Mouse (Mus musculus): ENCODE measurements around the gene S100a13. TPM values are rescaled to one million over a fixed set of nuclear protein-coding genes. Genes with fewer than 3 reads are reported as not detected.

S100a13 gene
- 159 and 167 TPM in 2 replicates for polyA plus RNA-seq (2015; fragmentation: Nextera tagmentation; extraction: Ambion mirVana)

DNA sequence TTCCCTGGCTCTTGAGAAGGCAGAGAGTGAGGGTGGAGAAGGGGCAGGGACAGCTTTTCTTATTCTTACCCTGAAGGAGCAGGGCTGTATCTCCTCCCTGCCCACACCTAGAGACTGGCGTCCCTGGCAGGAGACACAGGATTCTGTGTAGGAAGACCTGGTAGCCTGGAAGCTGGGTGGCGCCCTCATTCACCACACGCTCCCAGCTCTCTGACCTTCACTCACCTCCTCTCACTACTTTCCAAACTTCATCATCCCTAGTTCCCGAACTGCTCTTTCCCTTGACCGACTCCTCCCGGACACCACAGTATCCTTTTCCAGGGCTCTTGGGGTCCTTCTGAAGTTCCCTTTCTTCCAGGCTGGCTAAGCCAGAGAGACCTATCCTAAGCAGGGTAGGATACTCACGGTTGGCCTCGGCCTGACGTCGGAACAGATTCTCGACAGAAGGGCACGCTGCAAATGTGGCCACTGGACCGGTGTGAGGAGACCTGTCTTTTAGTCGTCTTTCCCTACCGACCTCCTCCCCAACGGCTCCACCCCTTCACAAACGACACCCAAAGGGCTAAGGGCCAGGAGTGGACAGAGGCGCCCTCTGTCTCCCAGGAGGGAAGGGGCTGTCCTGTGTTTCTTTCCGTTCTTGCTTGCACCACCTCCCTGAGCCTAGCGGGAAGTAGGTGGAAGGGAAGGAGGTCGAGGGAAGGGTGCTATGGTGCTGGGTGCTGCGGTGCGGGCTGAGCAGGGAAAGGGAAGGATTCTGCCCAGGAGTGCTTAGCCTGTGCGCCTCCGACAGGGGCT lies at the start of gene S100a13, which contains the start of gene S100a1:
TSS of gene S100a13 (plus strand) at position 640 of the 795 bp plus-strand sequence.
TSS of gene S100a1 (minus strand) at position 597 of the 795 bp plus-strand sequence.
- Histone ChIP-seq H3K4me3 (ENCODE audit: low read depth, low read length) (peak within 1 kb of the TSS; percentile 52), H3K27ac (ENCODE audit: low read length) (peak within 1 kb of the TSS; percentile 86), H3K27me3 (replicated peaks; ENCODE audit: insufficient read depth, low read length) (no peaks in the 10 kb centered on the region), H3K36me3 (ENCODE audit: insufficient read depth, low read length) (no peaks in the 10 kb centered on the region), H3K4me1 (ENCODE audit: insufficient read depth, low read depth, low read length) (peaks cover 13% of the 10 kb centered on the region; the same call in 1 of the 2 replicates), H3K9me3 (ENCODE audit: low read length) (no peaks in the 10 kb centered on the region), H3K4me2 (replicated peaks; ENCODE audit: low read depth, low read length) (peak within 1 kb of the TSS; percentile 93), H3K9ac (replicated peaks; ENCODE audit: low read depth) (peak within 1 kb of the TSS; percentile 64)
- peak; percentile 75 for TF ChIP-seq CTCF (IDR thresholded peaks at IDR 0.05)
- TF ChIP-seq EP300 (IDR thresholded peaks at IDR 0.05): no peak
- peak; percentile 75 for ATAC-seq
- DNase-seq (ENCODE audit: low spot score): peak; percentile 89
- WGBS: 4% methylated on average over 24 of the region's 25 CpGs

DNA sequence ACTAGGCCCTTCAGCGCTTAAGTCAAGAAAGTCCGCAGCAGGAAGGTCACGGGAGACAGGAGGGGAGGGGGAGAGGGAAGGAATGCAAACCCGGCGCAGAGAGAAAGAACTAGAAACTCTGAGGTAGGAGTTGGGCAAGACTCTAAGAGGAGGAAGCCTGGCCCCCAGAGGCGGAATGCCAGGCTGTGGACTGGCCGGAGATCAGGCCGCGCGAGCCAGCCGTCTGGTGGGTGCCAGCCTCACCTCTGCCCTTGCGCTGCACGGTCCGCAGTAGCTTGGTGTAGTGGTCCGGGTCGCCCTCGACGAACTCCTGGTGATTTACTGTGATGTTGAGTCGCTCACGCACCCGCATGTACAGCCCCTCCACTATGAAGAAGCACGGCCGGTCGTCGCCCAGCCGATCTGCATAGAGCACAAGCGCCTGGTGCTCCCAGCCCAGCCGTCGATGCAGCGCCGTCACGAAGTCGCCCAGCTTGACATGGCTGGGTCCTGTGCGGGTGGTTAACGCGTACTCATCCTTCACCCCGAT lies 49.6 kb upstream of the S100a13 start:
- H3K4me3 ChIP-seq (ENCODE audit: low read depth, low read length): peak overlapping the region; percentile 71
- no peaks in the 10 kb centered on the region for H3K36me3 ChIP-seq (ENCODE audit: insufficient read depth, low read length)
- DNase-seq (ENCODE audit: low spot score) (peak; percentile 94), ATAC-seq (peak; percentile 75)
- peak overlapping the region; percentile 89 for H3K27ac ChIP-seq (ENCODE audit: low read length)
- no peaks in the 10 kb centered on the region for H3K9me3 ChIP-seq (ENCODE audit: low read length)
- H3K4me1 ChIP-seq (ENCODE audit: insufficient read depth, low read depth, low read length): no peaks in the 10 kb centered on the region; the same call in 1 of the 2 replicates
- 6% methylated on average over 31 of the region's 37 CpGs for WGBS
- peak overlapping the region; percentile 74 for H3K9ac ChIP-seq (replicated peaks; ENCODE audit: low read depth)
- no peak for TF ChIP-seq EP300 (IDR thresholded peaks at IDR 0.05)
- no peak; the same call in 1 of the 2 replicates for TF ChIP-seq CTCF (IDR thresholded peaks at IDR 0.05)
- no peaks in the 10 kb centered on the region for H3K27me3 ChIP-seq (replicated peaks; ENCODE audit: insufficient read depth, low read length)
- peak overlapping the region; percentile 91 for H3K4me2 ChIP-seq (replicated peaks; ENCODE audit: low read depth, low read length)

DNA sequence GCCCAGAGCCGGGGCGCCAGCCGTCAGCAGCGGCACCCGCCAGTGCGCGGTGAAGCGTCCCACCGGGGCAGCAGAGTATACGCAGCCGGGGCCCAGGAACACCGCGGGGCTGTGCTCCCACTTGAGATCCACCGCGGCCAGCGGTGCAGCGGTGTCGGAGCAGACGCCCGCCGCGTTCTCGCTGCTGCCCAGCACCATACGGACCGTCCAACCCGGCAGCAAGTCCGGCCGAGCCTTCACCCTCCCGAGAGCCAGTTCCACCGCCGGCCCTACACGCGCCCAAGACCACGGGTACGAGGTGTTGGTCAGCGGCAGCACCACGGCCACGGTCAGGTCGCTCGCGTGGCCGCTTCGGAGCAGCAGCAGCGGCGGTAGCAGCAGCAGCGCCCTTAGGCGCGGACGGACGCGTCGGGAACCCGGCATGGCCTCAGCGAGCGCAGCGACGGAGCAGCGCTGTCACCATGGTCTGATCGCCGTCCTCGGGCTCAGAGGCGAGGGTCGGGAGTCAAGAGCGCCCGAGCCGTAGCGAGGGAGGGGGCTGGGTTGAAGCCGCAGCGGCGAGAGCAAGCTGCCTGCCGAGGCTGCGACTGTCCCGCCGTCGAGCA lies 49.1 kb upstream of the S100a13 start:
- DNase-seq (ENCODE audit: low spot score) (peak; percentile 31), ATAC-seq (peak; percentile 34)
- Histone ChIP-seq H3K36me3 (ENCODE audit: insufficient read depth, low read length) (no peaks in the 10 kb centered on the region), H3K9me3 (ENCODE audit: low read length) (no peaks in the 10 kb centered on the region), H3K27ac (ENCODE audit: low read length) (peak overlapping the region; percentile 89), H3K9ac (replicated peaks; ENCODE audit: low read depth) (peak overlapping the region; percentile 74), H3K4me1 (ENCODE audit: insufficient read depth, low read depth, low read length) (no peaks in the 10 kb centered on the region; the same call in 1 of the 2 replicates), H3K27me3 (replicated peaks; ENCODE audit: insufficient read depth, low read length) (no peaks in the 10 kb centered on the region), H3K4me3 (ENCODE audit: low read depth, low read length) (peak overlapping the region; percentile 71), H3K4me2 (replicated peaks; ENCODE audit: low read depth, low read length) (peak overlapping the region; percentile 91)
- no peak for TF ChIP-seq EP300 (IDR thresholded peaks at IDR 0.05)
- no peak for TF ChIP-seq CTCF (IDR thresholded peaks at IDR 0.05)
- under 1% methylated on average over 73 of the region's 75 CpGs for WGBS

DNA sequence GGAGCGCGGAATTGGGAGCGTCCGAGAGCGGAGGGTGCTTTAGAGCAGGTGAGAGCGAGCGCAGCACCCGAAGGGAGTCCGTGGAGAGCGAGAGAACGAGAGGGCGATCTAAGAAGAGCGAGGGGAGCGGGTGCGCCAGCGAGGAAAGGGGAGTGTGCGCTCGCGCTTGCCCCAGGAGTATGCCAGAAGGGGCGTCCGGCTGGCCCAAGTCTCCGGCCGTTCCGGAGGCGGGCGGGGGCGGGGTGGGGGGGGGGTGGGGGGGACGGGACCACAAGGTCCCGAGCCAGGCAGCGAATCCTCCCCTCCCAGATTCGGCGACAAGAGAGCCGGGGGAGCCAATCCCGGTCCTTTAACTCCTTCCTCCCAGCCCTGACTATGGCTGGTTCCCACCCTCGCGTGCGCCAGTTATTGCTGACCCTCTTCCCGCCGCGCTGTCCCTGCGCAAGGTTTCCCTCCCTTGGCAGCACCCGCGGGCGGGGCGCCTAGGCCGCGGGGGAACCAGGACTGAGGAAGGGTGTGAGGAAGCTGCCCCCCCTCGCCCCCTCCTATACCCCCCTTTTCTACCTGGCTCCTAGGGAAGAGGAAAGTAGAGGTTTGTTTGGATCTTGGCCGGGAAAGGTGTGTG lies 48.4 kb upstream of the S100a13 start, which contains the start of gene Npr1:
TSS of gene Npr1 (minus strand) at position 181 of the 625 bp plus-strand sequence.
- Histone ChIP-seq H3K9ac (replicated peaks; ENCODE audit: low read depth) (peak within 1 kb of the TSS; percentile 74), H3K4me3 (ENCODE audit: low read depth, low read length) (peak within 1 kb of the TSS; percentile 71), H3K9me3 (ENCODE audit: low read length) (no peaks in the 10 kb centered on the region), H3K4me1 (ENCODE audit: insufficient read depth, low read depth, low read length) (no peaks in the 10 kb centered on the region; the same call in 1 of the 2 replicates), H3K4me2 (replicated peaks; ENCODE audit: low read depth, low read length) (peak within 1 kb of the TSS; percentile 91), H3K27ac (ENCODE audit: low read length) (peak within 1 kb of the TSS; percentile 89), H3K36me3 (ENCODE audit: insufficient read depth, low read length) (no peaks in the 10 kb centered on the region), H3K27me3 (replicated peaks; ENCODE audit: insufficient read depth, low read length) (no peaks in the 10 kb centered on the region)
- 1% methylated on average over 11 of the region's 49 CpGs for WGBS
- peak; percentile 82 for DNase-seq (ENCODE audit: low spot score)
- ATAC-seq: peak; percentile 69
- TF ChIP-seq CTCF (IDR thresholded peaks at IDR 0.05) (no peak), EP300 (IDR thresholded peaks at IDR 0.05) (no peak)

DNA sequence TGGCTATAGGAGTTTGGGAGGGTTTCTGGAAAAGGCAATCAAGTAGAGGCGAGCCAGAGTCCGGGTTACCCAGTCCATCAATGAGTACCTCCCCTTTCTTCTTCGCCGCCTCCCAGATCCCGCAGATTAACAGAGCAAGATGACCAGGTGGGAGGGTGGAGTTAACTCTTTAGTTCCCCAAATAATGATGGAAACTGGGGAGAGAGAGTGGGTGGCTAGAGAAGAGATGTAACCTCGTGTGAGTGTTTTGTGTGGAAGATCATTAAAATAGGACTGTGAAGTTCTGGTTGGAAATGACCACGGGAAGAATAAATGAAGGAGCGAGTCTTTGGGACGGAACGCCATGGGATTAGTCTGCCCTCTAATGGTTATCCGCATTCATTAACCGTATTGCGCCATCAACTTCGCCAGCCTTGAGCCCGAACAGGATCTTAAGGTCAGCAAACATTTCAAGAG lies 47.9 kb upstream of the S100a13 start:
- peak overlapping the region; percentile 91 for H3K4me2 ChIP-seq (replicated peaks; ENCODE audit: low read depth, low read length)
- peak; percentile 64 for ATAC-seq
- H3K4me3 ChIP-seq (ENCODE audit: low read depth, low read length): peak overlapping the region; percentile 71
- no peaks in the 10 kb centered on the region for H3K9me3 ChIP-seq (ENCODE audit: low read length)
- TF ChIP-seq CTCF (IDR thresholded peaks at IDR 0.05) (peak; percentile 90), EP300 (IDR thresholded peaks at IDR 0.05) (peak; percentile 59)
- 0 out of 2 replicates have a peak overlapping the region, but pooled peaks have one; percentile 32 for H3K9ac ChIP-seq (replicated peaks; ENCODE audit: low read depth)
- H3K4me1 ChIP-seq (ENCODE audit: insufficient read depth, low read depth, low read length): no peaks in the 10 kb centered on the region; the same call in 1 of the 2 replicates
- DNase-seq (ENCODE audit: low spot score): peak; percentile 95
- under 1% methylated on average over 15 of the region's 15 CpGs for WGBS
- no peaks in the 10 kb centered on the region for H3K27me3 ChIP-seq (replicated peaks; ENCODE audit: insufficient read depth, low read length)
- peak overlapping the region; percentile 81 for H3K27ac ChIP-seq (ENCODE audit: low read length)
- H3K36me3 ChIP-seq (ENCODE audit: insufficient read depth, low read length): no peaks in the 10 kb centered on the region

Measured in lung, postnatal 0 days (tissue).